Mouse (Mus musculus) WW6 (cell line): Measurements from ENCODE around the gene Abcb5.

Source experiments
- DNase-seq: peaks from one replicate; pipeline ENCODE4 v3.0.0-alpha.2; 2013; ENCODE audit warnings: low read depth, low spot score

The Abcb5 gene

DNA sequence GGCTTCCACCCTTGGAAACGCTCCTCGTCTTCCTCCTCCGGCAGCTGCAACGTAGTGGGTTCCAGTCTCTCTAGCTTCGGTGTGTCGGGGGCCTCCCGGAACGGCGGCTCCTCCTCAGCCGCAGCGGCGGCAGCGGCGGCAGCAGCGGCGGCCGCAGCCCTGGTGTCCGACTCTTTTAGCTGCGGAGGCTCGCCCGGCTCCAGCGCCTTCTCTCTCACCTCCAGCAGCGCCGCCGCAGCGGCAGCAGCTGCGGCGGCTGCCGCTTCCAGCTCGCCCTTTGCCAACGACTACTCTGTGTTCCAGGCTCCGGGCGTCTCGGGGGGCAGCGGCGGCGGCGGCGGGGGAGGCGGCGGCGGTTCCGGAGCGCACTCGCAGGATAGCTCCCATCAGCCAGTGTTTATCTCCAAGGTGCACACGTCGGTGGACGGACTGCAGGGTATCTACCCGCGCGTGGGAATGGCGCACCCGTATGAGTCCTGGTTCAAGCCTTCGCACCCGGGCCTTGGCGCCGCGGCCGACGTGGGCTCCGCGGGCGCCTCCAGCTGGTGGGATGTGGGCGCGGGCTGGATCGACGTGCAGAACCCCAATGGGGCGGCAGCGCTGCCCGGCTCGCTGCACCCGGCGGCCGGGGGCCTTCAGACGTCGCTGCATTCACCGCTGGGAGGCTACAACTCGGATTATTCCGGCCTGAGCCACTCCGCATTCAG is 117.6 kb downstream of the Abcb5 start:
- no peak for DNase-seq

GRCm38 (mm10) chr12:118847861-118848495 is 118.2 kb downstream of the Abcb5 start:
- no peak for DNase-seq

- DNase-seq, result no peak
Observed at GRCm38 (mm10) chr12:118847381-118847780, 118.8 kb downstream of the Abcb5 start.

GRCm38 (mm10) chr12:118846649-118847321 is 119.4 kb downstream of the Abcb5 start:
- DNase-seq, result peak; percentile 45

DNA sequence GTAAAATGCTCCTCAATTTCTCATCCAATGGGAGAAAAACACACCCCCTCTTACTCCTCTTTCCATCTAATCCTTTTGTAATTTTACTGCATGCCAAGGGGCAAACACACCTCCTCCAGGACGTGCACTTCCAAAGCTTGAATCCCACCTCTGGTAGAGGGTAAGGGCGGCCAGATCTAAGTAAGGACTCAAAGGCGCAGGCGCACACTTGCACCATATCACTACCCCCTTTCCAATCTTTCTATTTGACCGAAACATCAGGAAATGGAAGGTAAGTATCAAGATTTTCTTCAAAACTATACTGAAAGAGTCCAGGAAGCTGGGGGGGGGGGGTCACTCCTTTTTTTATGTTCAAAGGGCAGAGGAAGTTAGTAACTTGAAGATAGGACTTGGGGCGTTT is 120.0 kb downstream of the Abcb5 start, which contains the start of gene Sp8:
Gene Sp8, plus strand, starts transcription at position 109 of the 400 bp plus-strand sequence.
- DNase-seq, result no peak

- DNase-seq, result no peak
Observed at GRCm38 (mm10) chr12:118845351-118845750, 120.9 kb downstream of the Abcb5 start.

DNA sequence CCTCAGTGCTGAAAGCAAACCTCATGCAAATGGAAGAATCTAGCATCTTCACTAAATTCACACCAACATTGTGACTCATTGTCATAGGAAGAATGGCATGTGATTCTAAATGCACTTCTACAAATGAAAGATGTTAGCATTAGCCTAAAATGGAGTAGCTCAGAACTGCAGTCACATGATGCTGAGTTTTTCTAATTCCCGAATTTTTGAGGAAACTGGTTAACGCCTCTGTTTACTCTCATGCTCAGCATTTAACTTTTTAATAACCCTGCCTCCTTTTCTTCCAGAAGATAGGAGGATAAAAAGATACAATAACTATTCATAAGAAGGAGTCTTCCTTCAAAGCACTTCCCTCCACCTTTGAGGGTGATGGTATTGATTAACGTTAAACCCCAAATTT is 121.4 kb downstream of the Abcb5 start:
- no peak for DNase-seq

DNA sequence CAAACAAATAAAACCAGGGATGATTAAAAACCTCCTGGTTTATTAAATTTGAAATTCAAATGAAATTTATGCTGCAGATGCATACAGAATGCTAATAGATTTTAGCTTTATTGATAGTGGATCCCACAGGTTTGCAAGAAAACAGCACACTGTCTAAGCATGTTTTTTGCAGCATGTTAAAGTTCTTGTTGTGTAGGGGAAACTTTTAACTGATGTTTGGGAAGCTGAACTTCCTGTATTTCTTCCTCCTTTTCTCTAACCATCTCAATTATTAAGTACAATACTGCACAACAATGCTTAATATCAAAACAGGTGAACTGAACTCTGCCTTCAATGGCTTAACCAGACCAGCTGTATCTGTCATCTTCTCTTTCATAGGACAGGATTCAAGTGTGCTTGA is 122.1 kb downstream of the Abcb5 start:
- no peak for DNase-seq

GRCm38 (mm10) chr12:118842671-118843411 is 123.4 kb downstream of the Abcb5 start:
- no peak for DNase-seq

- DNase-seq, result no peak
Observed at GRCm38 (mm10) chr12:118841971-118842550, 124.2 kb downstream of the Abcb5 start.

DNA sequence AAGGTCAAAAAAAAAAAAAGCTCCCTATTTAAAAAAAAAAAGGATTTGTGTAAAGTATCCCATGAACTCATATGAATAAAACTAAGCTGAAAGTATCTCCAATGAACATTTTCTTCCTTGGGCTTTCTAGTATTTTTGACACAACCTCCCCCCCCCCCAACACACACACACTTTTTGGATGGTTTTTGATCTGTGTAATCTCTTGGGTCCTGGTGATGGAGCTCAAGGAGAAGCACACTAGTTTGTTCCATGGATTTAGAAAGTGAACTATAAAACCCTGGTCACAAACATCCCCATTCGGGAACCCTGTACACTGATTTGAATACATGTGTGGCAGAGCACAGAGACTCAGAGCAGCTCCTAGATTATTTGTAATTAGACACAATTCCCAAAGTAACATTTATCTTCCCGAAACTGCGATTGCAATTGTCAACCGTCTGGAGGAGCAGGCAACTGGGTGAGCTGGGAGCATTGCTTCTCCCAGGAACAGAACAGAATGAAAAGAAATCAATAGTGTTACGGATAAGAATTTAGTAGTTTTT is 124.8 kb downstream of the Abcb5 start:
- DNase-seq, result no peak

GRCm38 (mm10) chr12:118840861-118841260 is 125.4 kb downstream of the Abcb5 start:
- DNase-seq, result no peak

DNA sequence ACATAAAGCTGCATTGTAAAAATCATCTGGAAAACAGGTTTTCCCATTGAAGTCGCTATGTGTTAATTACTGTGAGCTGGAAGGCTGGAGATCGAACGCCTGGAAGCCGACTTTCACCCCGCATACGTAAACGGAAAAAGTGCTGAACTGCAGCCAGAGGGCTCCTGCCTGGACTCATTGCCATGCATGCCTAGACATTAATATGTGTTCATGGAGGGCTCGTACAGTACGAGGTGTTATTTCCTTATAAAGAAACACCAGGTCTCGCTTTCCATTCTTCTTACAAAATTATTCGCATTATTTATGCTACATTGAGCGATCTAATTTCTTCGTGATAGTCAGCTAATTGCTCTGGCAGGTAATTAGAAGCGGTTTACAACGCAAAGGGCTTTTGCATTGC is 125.9 kb downstream of the Abcb5 start:
- DNase-seq, result no peak

DNA sequence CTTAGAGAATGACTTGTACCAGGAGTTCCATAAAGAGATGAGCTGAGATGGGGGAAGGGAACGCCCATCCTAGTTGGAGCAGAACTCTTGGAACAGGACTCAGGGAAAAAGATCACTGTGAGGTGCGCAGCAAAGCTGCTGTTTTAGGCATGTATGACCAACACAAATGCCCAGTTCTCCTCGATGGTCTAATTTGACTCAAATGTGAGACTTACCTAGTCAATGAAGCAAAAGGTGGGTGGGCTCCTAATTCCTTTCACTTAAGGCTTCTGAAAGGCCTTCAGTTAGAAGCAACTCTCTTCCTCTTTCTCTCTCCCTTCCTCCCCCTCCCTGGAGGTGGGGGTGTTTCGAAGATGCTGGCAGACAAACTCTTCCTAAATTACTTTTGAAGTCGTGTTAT is 126.8 kb downstream of the Abcb5 start:
- no peak for DNase-seq

GRCm38 (mm10) chr12:118838260-118838659 is 128.0 kb downstream of the Abcb5 start:
- no peak for DNase-seq

GRCm38 (mm10) chr12:118837361-118837760 is 128.9 kb downstream of the Abcb5 start:
- no peak for DNase-seq

DNA sequence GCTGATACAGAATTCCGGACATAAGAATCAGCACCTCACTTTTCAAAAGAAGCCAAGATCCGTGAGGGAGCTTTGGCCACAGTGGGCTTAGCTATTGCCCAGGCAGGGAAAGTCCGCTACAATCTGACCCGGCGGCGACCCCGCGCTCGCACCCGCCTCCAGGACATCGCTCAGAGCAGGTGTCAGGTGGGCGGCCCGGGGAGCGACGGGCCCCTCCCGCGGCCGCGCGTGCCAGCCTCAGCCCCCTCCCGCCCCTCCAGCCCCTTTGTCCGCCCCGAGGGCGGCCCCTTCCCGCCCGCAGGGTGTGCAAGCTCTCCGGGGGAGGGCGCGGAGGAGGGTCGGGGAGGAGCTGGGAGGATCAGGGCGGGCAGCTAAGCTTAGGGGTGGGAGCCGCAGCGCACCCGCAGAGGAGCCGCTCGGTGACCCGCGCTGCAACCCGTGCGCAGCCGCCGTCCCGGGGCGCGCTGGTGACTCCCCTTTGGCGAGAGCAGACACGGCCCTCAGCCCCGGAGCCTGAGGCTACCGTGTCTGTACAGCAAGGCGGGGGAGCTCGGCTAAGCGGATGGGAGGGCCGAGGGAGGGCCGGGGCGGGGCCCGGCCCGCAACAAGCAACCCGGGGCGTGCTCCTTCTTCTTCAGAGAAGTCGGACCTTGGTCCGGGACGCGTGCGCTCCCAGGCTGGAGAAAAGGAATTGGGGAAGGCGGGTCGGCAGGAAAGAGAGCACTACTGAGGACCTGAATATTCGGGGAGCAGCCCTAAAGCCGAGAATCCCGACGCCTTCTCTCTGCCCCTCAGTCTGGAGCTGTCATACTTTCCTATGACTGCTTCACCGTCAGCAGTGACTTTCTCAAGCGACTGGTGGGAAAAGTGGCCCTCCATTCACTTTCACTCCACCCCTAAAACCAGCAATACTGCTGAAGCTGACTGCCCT is 129.5 kb downstream of the Abcb5 start:
- DNase-seq, result peak; percentile 57

- no peak for DNase-seq
Observed at GRCm38 (mm10) chr12:118829881-118830280, 136.3 kb downstream of the Abcb5 start.
